Mouse (Mus musculus): ENCODE measurements at regions not wholly inside any gene's neighbourhood (a gene's known extent, or its start where the extent isn't known, plus 50 kb on each side); places are given as distances from the start of the nearest gene placed in this dataset.

GRCm38 (mm10) chr12:110204246-110204989, 74.5 kb upstream of the Dio3 start:
- no peak for DNase-seq
- intact Hi-C loops (cut with DNase I), result no loop called here

GRCm38 (mm10) chr12:110206271-110206670, 72.6 kb upstream of the Dio3 start:
- DNase-seq, result no peak
- intact Hi-C loops (cut with DNase I), result no loop called here

GRCm38 (mm10) chr12:110206812-110207211, 72.1 kb upstream of the Dio3 start:
- intact Hi-C loops (cut with DNase I), result no loop called here
- DNase-seq, result peak in 1 of 2 experiments; percentile 22

- no peak for DNase-seq
- intact Hi-C loops (cut with DNase I), result no loop called here
These were observed 71.5 kb upstream of the Dio3 start for GRCm38 (mm10) chr12:110207246-110207852.

GRCm38 (mm10) chr12:110212716-110213115, 66.2 kb upstream of the Dio3 start:
- intact Hi-C loops (cut with DNase I), result no loop called here
- no peak for DNase-seq

- intact Hi-C loops (cut with DNase I), result no loop called here
- no peak for DNase-seq
These were observed 64.0 kb upstream of the Dio3 start for GRCm38 (mm10) chr12:110214833-110215232.

GRCm38 (mm10) chr12:110215311-110215710, 63.6 kb upstream of the Dio3 start:
- no peak for DNase-seq

GRCm38 (mm10) chr12:110219750-110220149, 59.1 kb upstream of the Dio3 start:
- DNase-seq, result no peak
- intact Hi-C loops (cut with DNase I), result no loop called here

More at GRCm38 (mm10) chr12:110215311-110215710, 63.6 kb upstream of the Dio3 start:
- intact Hi-C loops (cut with DNase I), result no loop called here

GRCm38 (mm10) chr12:110220516-110220915, 58.4 kb upstream of the Dio3 start:
- DNase-seq, result no peak
- intact Hi-C loops (cut with DNase I), result no loop called here

- no peak for DNase-seq
- intact Hi-C loops (cut with DNase I), result no loop called here
These were observed 57.7 kb upstream of the Dio3 start for GRCm38 (mm10) chr12:110221184-110221583.

GRCm38 (mm10) chr12:110221679-110222078, 57.2 kb upstream of the Dio3 start:
- intact Hi-C loops (cut with DNase I), result no loop called here
- DNase-seq, result no peak

- DNase-seq, result peak; percentile 21 to 39
- intact Hi-C loops (cut with DNase I), result no loop called here
These were observed 54.6 kb upstream of the Dio3 start for GRCm38 (mm10) chr12:110224250-110224649.

- DNase-seq, result no peak
- intact Hi-C loops (cut with DNase I), result no loop called here
These were observed 50.9 kb upstream of the Dio3 start for GRCm38 (mm10) chr12:110228011-110228411.

Small RNA genes in the stretch of these regions (microRNA-seq; reads per million reads assigned to microRNA genes)
- 0 reads per million in 2 experiments for gene Gm24321 (ENCODE audit: borderline number of aligned reads in 2 of 2)
- 0 reads per million in 2 experiments for gene Gm25252 (ENCODE audit: borderline number of aligned reads in 2 of 2)
- 0 reads per million in 2 experiments for gene Gm25750 (ENCODE audit: borderline number of aligned reads in 2 of 2)
- gene Gm27379 (ENCODE audit: borderline number of aligned reads in 2 of 2), result 0 reads per million in 2 experiments
- 0 reads per million in 2 experiments for gene Gm44322 (ENCODE audit: borderline number of aligned reads in 2 of 2)
- 11.4 to 20.2 reads per million in 2 experiments for gene Mir1193 (ENCODE audit: borderline number of aligned reads in 2 of 2)
- 0 reads per million in 2 experiments for gene Mir1197 (ENCODE audit: borderline number of aligned reads in 2 of 2)
- gene Mir134 (ENCODE audit: borderline number of aligned reads in 2 of 2), result 64.3 to 72.0 reads per million in 2 experiments
- gene Mir154 (ENCODE audit: borderline number of aligned reads in 2 of 2), result 256 to 271 reads per million in 2 experiments
- 0 reads per million in 2 experiments for gene Mir299a (ENCODE audit: borderline number of aligned reads in 2 of 2)
- 0 reads per million in 2 experiments for gene Mir299b (ENCODE audit: borderline number of aligned reads in 2 of 2)
- 17.3 to 24.2 reads per million in 2 experiments for gene Mir300 (ENCODE audit: borderline number of aligned reads in 2 of 2)
- 1.3 to 2.9 reads per million in 2 experiments for gene Mir3072 (ENCODE audit: borderline number of aligned reads in 2 of 2)
- 2.9 to 16.8 reads per million in 2 experiments for gene Mir323 (ENCODE audit: borderline number of aligned reads in 2 of 2)
- gene Mir329 (ENCODE audit: borderline number of aligned reads in 2 of 2), result 11.6 to 26.2 reads per million in 2 experiments
- gene Mir369 (ENCODE audit: borderline number of aligned reads in 2 of 2), result 32.5 to 44.4 reads per million in 2 experiments
- gene Mir376a (ENCODE audit: borderline number of aligned reads in 2 of 2), result 0 reads per million in 2 experiments
- gene Mir376b (ENCODE audit: borderline number of aligned reads in 2 of 2), result 6.1 to 7.2 reads per million in 2 experiments
- gene Mir376c (ENCODE audit: borderline number of aligned reads in 2 of 2), result 35.0 to 39.7 reads per million in 2 experiments
- gene Mir377 (ENCODE audit: borderline number of aligned reads in 2 of 2), result 5.8 to 8.1 reads per million in 2 experiments
- gene Mir379 (ENCODE audit: borderline number of aligned reads in 2 of 2), result 367 to 718 reads per million in 2 experiments
- gene Mir380 (ENCODE audit: borderline number of aligned reads in 2 of 2), result 0 reads per million in 2 experiments
- gene Mir381 (ENCODE audit: borderline number of aligned reads in 2 of 2), result 27.5 to 43.0 reads per million in 2 experiments
- 290 to 336 reads per million in 2 experiments for gene Mir382 (ENCODE audit: borderline number of aligned reads in 2 of 2)
- gene Mir409 (ENCODE audit: borderline number of aligned reads in 2 of 2), result 0 reads per million in 2 experiments
- gene Mir410 (ENCODE audit: borderline number of aligned reads in 2 of 2), result 0.72 to 4.0 reads per million in 2 experiments
- 903 to 1,005 reads per million in 2 experiments for gene Mir411 (ENCODE audit: borderline number of aligned reads in 2 of 2)
- 4.3 to 4.7 reads per million in 2 experiments for gene Mir412 (ENCODE audit: borderline number of aligned reads in 2 of 2)
- gene Mir453 (ENCODE audit: borderline number of aligned reads in 2 of 2), result 0 reads per million in 2 experiments
- gene Mir485 (ENCODE audit: borderline number of aligned reads in 2 of 2), result 49.1 to 65.9 reads per million in 2 experiments
- 26.7 to 187 reads per million in 2 experiments for gene Mir487b (ENCODE audit: borderline number of aligned reads in 2 of 2)
- gene Mir494 (ENCODE audit: borderline number of aligned reads in 2 of 2), result 8.7 to 10.1 reads per million in 2 experiments
- gene Mir495 (ENCODE audit: borderline number of aligned reads in 2 of 2), result 0.67 to 4.3 reads per million in 2 experiments
- gene Mir496a (ENCODE audit: borderline number of aligned reads in 2 of 2), result 5.4 to 5.8 reads per million in 2 experiments
- gene Mir539 (ENCODE audit: borderline number of aligned reads in 2 of 2), result 0 reads per million in 2 experiments
- gene Mir541 (ENCODE audit: borderline number of aligned reads in 2 of 2), result 689 to 765 reads per million in 2 experiments
- gene Mir543 (ENCODE audit: borderline number of aligned reads in 2 of 2), result 8.7 to 37.6 reads per million in 2 experiments
- gene Mir544 (ENCODE audit: borderline number of aligned reads in 2 of 2), result 0 reads per million in 2 experiments
- 0 reads per million in 2 experiments for gene Mir654 (ENCODE audit: borderline number of aligned reads in 2 of 2)
- gene Mir666 (ENCODE audit: borderline number of aligned reads in 2 of 2), result 3.6 to 6.7 reads per million in 2 experiments
- gene Mir667 (ENCODE audit: borderline number of aligned reads in 2 of 2), result 15.9 to 21.5 reads per million in 2 experiments
- gene Mir668 (ENCODE audit: borderline number of aligned reads in 2 of 2), result 7.2 to 10.8 reads per million in 2 experiments
- 6.5 to 8.7 reads per million in 2 experiments for gene Mir679 (ENCODE audit: borderline number of aligned reads in 2 of 2)
- 0 reads per million in 2 experiments for gene Mir758 (ENCODE audit: borderline number of aligned reads in 2 of 2)
- gene Mir882 (ENCODE audit: borderline number of aligned reads in 2 of 2), result 0 reads per million in 2 experiments

All from heart, postnatal 36 days (tissue).